Mouse (Mus musculus) CD4-positive, CD25-positive, alpha-beta regulatory T cell, adult 2 months (primary cell): ENCODE results near the gene Atp6v0e.

Experiments used
- DNase-seq: peaks from one replicate; pipeline ENCODE4 v3.0.0-alpha.2; 2012; ENCODE audit warnings: low read depth, low spot score

The Atp6v0e gene

GRCm38 (mm10) chr17:26662978-26663683, at the start of gene Atp6v0e:
Gene Atp6v0e, plus strand, starts transcription at chr17:26663231.
- DNase-seq, result peak; percentile 98

GRCm38 (mm10) chr17:26614286-26614685, 48.7 kb upstream of the Atp6v0e start:
- no peak for DNase-seq

GRCm38 (mm10) chr17:26614708-26615486, 48.1 kb upstream of the Atp6v0e start:
- DNase-seq, result no peak

GRCm38 (mm10) chr17:26616696-26617095, 46.3 kb upstream of the Atp6v0e start:
- DNase-seq, result no peak

- no peak for DNase-seq
Observed at GRCm38 (mm10) chr17:26618498-26618897, 44.5 kb upstream of the Atp6v0e start.

GRCm38 (mm10) chr17:26619577-26619976, 43.5 kb upstream of the Atp6v0e start:
- no peak for DNase-seq

GRCm38 (mm10) chr17:26620292-26620691, 42.7 kb upstream of the Atp6v0e start:
- no peak for DNase-seq

GRCm38 (mm10) chr17:26620786-26621766, 42.0 kb upstream of the Atp6v0e start:
- DNase-seq, result no peak

- DNase-seq, result no peak
Observed at GRCm38 (mm10) chr17:26621912-26622311, 41.1 kb upstream of the Atp6v0e start.

GRCm38 (mm10) chr17:26623991-26624390, 39.0 kb upstream of the Atp6v0e start:
- no peak for DNase-seq

GRCm38 (mm10) chr17:26624999-26625398, 38.0 kb upstream of the Atp6v0e start:
- no peak for DNase-seq

GRCm38 (mm10) chr17:26625521-26626010, 37.5 kb upstream of the Atp6v0e start:
- no peak for DNase-seq

GRCm38 (mm10) chr17:26628479-26628878, 34.6 kb upstream of the Atp6v0e start:
- peak; percentile 42 for DNase-seq

- DNase-seq, result no peak
Observed at GRCm38 (mm10) chr17:26628936-26629335, 34.1 kb upstream of the Atp6v0e start.

- DNase-seq, result no peak
Observed at GRCm38 (mm10) chr17:26631811-26632327, 31.2 kb upstream of the Atp6v0e start.

- no peak for DNase-seq
Observed at GRCm38 (mm10) chr17:26633186-26633585, 29.8 kb upstream of the Atp6v0e start.

- DNase-seq, result no peak
Observed at GRCm38 (mm10) chr17:26633926-26634325, 29.1 kb upstream of the Atp6v0e start.

GRCm38 (mm10) chr17:26634539-26634938, 28.5 kb upstream of the Atp6v0e start:
- DNase-seq, result no peak

GRCm38 (mm10) chr17:26635951-26636350, 27.1 kb upstream of the Atp6v0e start:
- no peak for DNase-seq

GRCm38 (mm10) chr17:26637851-26638250, 25.2 kb upstream of the Atp6v0e start:
- DNase-seq, result no peak

GRCm38 (mm10) chr17:26638655-26639054, 24.4 kb upstream of the Atp6v0e start:
- peak; percentile 88 for DNase-seq
